Mouse (Mus musculus): ENCODE measurements at regions not wholly inside any gene's neighbourhood (a gene's known extent, or its start where the extent isn't known, plus 50 kb on each side); places are given as distances from the start of the nearest gene placed in this dataset.
A peak's percentile ranks its signal among the peaks of the same experiment; 100 is the strongest.

DNA sequence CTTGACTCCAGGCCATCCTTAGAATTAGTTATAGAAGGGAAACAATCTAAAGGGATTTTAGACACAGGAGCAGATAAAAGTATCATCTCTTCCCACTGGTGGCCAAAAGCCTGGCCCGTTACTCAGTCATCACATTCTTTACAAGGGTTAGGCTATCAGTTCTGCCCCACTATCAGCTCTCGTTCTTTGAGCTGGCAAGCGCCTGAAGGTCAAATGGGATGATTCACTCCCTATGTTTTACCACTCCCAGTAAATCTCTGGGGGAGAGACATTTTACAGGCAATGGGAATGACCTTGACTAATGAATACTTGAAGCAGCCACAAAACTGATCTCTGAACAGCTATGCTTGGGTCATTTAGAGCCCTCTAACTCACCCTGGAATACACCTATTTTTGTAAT is 70.8 kb downstream of the Gm4847 start:
- peak; percentile 9 for DNase-seq

GRCm38 (mm10) chr1:166571776-166572175 is 74.4 kb upstream of the Gm4846 start:
- DNase-seq = no peak
